Mouse (Mus musculus) heart, postnatal 10 days (tissue): ENCODE data around the gene Gm19935. TPM values are rescaled to one million over a fixed set of nuclear protein-coding genes. Genes with fewer than 3 reads are reported as not detected.

Experiments used
- microRNA-seq, 2 experiments: library from miRNA; unstranded; fragments of <30 nt; microRNA quantifications; one replicate each; pipeline ENCODE4 v1.2.0; 2022
- total RNA-seq, 2 experiments: library from RNA; stranded (reverse); gene quantifications; 2 replicates each; pipeline ENCODE4 v1.2.3; 2021

Gene Gm19935
- total RNA-seq, 2 experiments from 2014 or later: not detected

Small RNA genes lying within 50 kb of the gene (microRNA-seq; reads per million reads assigned to microRNA genes)
- gene Gm44382: 0 reads per million in 2 experiments

Other genes starting within 250 kb of the Gm19935 start
- 10 to 100 TPM; 47.9 to 51.0 TPM for gene Chd9, start 11.0 kb upstream of the Gm19935 start, total RNA-seq